Mouse (Mus musculus): ENCODE results near the gene Tax1bp3. TPM values are rescaled to one million over a fixed set of nuclear protein-coding genes. Genes with fewer than 3 reads are reported as not detected.
A peak's percentile ranks its signal among the peaks of the same experiment; 100 is the strongest.

The Tax1bp3 gene
- total RNA-seq, 4 experiments from 2014 or later: 9.9 to 12.1 (median 11.0) TPM

DNA sequence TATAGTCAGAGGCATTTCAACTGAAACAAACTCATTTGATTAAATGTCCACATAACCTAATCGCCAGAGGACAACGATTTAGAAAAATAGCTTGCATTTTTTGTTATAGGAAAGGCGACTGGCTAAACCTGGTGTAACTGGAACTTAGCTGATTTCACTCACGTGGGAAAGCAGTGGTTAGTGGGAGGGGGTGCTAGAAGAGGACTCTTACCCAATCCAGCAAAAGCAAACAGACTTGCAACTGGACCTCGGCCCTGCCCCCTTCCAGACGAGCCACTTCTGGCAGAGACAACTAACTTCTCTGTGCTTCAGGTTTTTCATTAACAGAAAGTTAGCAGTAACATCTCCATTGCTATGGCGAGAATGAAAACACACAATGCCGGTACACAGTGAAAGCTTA is 1.3 kb upstream of the Tax1bp3 start:
- DNase-seq (ENCODE audit: low spot score in 2 of 2): no peak

DNA sequence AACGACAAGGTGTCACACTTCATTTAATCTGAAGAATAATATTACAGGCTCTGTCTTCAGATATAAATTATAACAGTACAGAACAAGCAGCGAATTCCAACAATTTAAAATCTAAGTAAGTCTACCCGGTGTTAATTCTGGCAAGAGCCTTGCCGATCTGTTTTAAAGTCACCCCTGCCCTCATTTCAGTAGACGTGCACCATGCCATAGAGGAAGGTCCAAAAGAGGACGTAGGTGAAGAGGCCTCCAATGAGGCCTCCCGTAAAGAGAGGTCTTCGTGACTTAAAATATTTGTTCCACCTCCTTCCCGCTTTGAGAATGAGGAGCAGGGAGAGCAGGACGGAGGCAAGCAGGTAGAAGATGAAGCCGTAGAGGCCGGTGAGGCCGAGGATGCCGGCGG is 697 bp upstream of the Tax1bp3 start:
- DNase-seq (ENCODE audit: low spot score in 2 of 2): no peak

DNA sequence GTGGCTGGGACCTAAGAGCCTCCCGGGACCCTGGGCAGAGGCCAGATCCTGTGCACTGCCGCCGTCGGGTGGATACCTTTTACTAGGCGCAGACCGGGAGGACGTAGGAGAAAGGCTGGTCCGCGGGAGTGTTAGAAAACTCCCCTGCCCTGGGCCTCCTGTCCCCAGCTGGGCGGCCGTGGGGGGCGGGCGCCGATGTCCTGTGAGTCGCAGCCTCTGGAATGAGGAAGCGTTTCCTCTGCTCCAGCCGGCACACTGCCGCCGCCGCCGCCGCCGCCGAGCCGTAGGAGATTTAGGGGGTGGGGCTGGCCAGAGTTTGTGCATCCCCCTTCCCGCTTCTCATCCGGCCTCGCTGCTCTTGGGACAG is 609 bp downstream of the Tax1bp3 start:
- peak in 1 of 2 experiments; percentile 11 for DNase-seq (ENCODE audit: low spot score in 2 of 2)

DNA sequence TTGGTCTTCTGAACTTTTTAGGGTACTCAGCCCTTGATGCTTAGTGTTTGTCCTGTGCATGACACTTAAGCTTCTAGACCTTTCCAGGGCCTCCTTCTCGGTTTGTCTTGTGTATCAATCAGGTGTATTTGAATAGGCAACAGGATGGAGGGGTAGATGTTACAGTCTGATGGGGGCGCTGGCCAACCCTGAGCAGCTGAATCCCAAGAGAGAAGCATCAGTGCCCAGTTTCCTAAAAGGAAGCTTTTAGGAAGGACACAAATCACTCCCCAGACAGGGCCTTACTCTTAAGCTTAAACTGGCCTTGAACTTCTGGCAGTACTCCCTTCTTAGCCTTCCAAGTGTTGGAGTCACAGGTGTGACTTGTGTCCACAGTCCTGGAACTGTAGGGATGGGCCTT is 1.0 kb downstream of the Tax1bp3 start:
- DNase-seq (ENCODE audit: low spot score in 2 of 2): no peak

DNA sequence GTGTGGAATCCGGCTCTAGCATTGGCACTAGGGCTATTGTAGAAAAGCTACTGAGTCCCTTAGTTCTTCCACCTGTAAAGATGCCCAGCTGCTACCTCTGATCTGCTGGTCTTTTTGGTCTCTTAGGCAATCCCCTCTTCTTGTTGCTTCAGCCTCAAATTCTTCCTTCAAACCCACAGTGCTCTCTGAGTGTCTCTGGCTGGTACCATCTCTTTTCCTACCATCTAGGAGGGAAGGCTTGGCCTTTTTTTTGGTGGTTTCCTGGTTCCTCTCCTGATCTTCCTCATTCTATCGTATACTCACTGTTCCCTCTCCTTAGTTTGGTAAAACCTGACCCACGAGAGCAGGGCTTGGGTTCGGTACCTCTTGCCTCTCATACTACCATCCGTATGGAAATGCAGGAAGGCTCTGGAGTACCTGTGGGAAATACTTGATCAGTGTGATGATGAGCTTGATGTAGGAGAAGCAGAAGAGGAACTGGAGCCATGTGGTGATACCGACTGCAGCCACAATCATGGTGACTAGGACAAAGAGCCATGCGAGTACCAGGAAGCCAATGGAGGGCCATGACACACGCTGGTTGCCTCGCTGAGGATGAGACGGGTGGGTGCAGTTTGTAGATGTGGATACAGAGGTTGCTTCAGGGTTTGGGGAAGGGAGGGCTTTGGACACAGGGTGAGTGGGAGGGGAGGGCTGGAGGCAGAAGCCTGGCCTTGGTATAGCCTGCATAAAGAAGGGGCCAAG is 9.2 kb downstream of the Tax1bp3 start:
- no peak for DNase-seq (ENCODE audit: low spot score in 2 of 2)

DNA sequence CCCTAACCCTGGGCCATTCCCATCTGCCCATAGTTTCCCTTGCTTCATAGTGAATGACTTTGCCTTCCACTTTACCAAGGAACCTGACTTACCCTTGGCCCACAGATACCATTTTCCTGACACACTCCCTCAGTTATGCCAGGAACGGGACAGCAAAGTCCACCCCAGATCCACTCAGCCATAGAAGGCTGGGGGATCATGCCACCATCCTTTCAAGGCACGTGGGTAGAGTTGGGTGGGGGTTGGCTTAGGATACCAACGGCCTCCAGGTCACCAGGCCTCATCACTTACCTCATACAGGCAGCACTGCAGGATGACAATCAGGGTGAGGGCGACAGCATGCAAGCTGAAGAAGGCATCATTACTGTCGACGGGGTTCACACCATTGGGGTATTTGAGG is 10.3 kb downstream of the Tax1bp3 start:
- no peak for DNase-seq (ENCODE audit: low spot score in 2 of 2)

DNA sequence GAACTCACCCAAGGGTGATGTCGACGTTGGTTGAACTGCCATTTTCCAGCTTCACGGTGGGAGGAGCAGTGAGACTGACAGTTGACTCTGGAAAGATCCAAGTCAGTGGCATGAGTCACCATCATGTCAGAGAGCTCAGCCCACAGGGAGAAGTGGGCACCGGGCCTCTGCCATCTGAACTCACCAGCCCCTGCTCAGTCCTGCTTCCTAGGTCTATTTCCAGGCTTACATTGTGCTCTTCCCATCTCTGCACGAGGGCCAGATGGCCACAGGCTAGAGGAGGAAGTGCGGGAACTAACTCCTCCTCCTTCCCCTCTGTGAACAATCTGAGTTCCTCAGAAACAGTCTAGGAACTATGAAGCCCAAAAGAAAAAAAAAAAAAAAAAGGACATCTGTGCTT is 16.2 kb downstream of the Tax1bp3 start:
- DNase-seq (ENCODE audit: low spot score in 2 of 2): no peak

DNA sequence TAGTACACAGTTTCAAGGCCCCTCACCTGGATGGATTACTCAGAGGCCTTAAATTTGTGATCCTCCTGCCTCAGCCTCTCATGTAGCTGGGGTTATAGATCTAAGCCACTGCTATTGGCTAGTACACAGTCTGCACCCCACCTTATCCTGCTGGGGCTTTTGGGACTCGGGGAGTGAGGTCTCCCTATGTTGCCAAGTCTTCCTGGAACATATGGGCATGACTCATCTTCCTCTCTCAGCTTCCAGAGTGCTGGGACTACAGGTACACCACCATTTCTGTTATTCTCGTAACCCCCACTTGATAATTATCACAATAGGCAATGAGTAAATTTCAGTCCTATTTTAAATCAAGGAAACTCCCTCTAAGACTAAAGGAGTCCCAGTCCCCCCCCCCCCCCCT is 17.6 kb downstream of the Tax1bp3 start:
- DNase-seq (ENCODE audit: low spot score in 2 of 2): no peak

DNA sequence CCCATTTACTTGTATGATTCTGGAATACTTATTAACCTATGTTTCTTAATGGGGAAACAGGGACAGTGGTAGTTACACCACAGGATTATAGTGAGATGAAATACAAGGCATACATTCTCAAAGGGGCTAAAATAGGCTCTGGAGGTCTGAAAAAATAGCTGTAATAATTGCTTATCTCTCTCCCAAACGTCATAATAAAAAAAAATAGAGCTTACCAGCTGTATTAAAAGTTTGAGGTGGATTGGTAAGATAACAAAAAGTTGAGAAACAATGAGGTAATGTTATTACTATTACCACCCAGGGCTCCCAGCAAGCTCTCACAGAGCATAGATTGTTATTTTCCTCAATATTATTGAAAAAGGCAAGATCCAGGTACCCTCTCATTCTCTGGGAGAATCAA is 21.3 kb downstream of the Tax1bp3 start:
- no peak for DNase-seq (ENCODE audit: low spot score in 2 of 2)

DNA sequence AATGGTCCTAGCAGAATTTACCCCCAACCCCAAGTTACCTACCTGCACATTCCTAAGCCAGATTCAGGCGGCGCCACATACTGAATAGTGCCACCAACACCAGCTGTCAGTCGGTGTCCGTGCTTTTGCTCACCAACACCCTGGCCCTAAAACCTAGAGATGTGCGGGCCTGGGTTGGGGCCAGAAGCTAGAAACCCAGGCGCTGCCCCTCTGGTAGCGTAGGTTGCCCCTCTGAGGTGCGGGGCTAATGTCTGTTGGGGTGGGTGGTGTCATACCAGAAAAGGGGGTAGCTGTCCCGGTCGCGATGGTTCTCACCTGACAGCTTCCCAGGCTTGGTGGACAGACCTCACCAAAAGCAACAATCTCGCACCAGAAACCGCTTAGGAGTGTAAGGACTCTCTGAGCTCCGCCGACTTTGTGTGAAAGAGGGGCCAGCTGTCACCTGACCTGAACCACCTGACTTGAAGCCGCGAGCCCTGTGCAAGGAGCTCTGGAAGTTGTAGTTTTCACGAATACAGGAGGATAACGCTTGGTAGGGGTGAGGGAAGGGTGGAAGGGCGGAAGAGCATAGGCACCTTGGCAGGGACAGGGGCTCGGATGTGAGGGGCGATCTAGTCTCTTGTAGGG is 21.8 kb downstream of the Tax1bp3 start, which contains the start of gene Ctns:
Gene Ctns, minus strand, starts transcription at position 440 of the 627 bp plus-strand sequence.
- DNase-seq (ENCODE audit: low spot score in 2 of 2): peak in 1 of 2 experiments; percentile 89

DNA sequence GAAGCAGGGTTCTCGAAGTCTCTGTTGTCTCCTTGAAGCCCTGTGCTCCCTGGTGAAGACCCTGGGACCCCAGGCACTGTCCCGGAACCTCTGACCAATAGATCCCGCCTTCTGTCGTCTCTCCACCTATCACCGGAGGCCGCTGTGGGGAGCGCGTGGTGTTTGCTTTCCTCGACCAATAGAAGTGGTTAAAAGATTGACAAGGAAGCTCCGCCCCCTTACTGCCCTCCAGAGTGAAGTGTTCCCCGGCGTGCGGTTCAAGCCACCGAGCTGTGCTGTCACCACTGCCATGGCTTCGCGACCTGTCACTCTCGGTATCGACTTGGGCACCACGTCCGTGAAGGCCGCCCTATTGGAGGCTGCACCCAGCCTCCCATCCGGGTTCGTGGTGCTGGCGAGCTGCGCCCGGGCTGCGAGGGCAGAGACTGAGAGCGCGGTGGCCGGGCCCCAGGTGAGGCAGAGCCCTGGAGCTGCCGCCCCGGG is 22.4 kb downstream of the Tax1bp3 start, which contains the start of gene Shpk:
Gene Shpk, plus strand, starts transcription at position 231 of the 483 bp plus-strand sequence.
- peak; percentile 93 to 95 for DNase-seq (ENCODE audit: low spot score in 2 of 2)

DNA sequence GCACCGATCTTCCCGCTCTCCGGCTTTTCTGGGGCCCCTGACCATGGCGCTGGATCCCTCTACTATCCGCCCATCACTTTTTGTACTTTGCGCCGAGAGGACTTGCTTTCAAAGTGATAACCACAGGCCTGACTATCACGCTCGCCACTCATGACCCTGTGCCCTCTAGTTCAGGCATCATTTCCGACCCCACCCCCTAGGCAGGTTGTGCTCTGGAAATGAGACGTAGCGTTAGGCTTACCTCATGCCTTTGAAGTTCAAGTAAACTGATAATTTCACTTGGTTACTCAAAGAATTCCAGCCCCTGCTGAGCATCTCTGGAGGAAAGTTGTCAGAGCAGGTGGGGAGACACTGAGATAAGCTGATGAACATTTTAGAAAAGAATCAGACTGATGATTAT is 23.0 kb downstream of the Tax1bp3 start:
- no peak for DNase-seq (ENCODE audit: low spot score in 2 of 2)

DNA sequence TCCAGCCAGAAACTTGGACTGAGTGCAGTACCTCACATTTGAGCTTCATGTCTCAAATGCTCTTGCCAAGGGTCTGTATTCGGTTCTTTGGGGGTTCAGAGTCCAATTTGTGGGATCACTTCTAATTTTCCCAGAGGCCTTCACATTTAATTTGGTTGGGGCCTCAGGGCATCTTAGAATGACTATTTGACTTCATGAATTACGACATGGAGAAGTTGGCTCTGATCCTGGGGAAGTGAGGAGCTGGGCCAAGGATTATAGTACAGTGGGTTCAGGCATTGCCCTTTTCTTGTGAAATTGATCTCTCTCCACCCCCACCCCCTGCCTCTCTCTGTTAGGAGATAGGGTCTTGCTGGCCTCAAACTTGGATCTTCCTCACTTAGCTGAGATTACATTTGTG is 24.1 kb downstream of the Tax1bp3 start:
- DNase-seq (ENCODE audit: low spot score in 2 of 2): no peak

DNA sequence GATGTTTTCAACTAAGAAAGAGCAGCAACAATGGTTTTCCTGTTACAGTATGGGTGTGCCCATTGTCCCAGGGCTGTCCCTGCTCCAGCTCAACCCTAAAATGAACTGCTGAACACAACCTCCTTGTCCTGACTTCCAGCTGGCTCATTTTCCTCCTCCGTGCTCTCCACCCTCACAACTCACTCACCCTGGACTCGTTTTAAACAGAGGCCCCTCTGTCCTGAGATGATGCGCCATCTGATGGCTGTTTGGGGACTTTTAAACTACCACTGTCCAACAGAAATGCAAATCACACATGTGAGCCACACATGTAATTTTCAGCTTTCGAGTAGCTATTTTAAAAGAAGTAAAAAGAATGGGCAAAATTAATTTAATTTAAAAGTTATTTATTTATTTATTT is 24.7 kb downstream of the Tax1bp3 start:
- DNase-seq (ENCODE audit: low spot score in 2 of 2): no peak

DNA sequence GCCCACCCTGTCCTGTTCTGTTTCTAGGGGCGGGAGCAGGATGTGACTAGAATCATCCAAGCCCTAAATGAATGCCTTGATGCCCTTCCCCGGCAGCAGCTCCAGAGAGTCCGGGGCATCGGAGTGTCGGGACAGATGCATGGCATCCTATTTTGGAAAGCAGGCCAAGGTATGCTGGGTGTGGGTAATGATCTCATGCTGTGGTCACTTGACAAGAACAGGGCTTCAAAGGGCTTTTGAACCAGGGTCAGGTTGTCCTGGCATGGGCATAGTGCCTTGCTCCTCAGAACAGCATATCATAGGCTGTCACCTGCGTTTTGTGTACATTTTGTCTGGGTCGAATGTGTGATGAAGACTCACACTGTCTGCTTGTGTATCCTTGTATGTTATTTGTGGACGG is 27.0 kb downstream of the Tax1bp3 start:
- DNase-seq (ENCODE audit: low spot score in 2 of 2): no peak

DNA sequence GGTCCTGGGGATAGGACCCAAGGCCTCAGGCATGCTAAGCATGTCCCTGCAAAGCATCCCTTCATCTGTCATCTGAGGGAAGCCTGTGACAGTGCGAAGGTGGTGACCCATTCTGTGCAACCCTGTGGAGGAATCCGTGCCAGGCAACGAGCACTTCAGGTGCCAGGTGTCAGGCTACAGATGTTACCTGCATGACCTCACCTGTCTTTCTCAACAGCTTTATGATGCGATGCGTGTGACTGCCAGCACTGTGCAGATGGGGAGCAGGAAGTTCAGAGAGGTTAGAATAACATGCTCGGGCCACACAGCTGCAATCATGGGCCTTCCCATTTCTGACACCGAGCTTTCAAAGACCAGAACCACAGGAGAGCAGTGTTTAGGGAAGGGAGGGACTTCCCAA is 28.3 kb downstream of the Tax1bp3 start:
- DNase-seq (ENCODE audit: low spot score in 2 of 2): no peak

DNA sequence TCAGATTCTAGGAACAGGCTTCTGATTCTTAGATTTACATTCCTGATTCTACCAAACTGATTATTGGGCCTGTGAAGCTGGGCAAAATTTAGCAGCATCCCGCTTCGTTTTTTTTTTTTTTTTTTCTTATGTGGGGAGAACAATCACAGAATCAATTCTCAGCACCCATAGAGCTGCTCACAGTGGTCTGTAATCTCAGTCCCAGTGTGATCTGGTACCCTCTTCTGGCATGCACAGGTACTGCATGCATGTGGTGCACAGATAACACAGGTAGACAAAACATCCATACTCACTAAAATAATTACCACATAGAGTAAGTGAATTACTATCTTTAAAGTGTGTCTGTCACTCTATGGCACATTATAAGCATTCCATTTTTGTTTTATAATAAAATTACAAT is 30.7 kb downstream of the Tax1bp3 start:
- no peak for DNase-seq (ENCODE audit: low spot score in 2 of 2)

DNA sequence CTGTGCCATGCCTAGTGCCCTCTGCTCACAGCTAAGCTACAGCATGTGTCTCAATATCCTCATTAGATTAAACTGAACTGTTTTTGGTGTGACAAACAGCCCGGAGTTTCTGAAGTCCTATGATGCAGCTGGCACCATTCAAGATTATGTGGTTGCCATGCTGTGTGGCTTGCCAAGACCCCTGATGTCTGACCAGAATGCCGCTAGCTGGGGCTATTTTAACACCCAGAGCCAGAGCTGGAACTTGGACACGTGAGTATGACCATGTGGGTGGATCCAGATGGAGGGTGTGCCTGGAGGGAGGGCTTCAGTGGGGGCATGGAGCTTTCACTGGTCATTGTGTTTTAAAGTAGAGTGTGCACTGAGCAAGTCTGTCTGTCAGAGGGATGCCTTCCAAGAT is 37.1 kb downstream of the Tax1bp3 start:
- DNase-seq (ENCODE audit: low spot score in 2 of 2): no peak

DNA sequence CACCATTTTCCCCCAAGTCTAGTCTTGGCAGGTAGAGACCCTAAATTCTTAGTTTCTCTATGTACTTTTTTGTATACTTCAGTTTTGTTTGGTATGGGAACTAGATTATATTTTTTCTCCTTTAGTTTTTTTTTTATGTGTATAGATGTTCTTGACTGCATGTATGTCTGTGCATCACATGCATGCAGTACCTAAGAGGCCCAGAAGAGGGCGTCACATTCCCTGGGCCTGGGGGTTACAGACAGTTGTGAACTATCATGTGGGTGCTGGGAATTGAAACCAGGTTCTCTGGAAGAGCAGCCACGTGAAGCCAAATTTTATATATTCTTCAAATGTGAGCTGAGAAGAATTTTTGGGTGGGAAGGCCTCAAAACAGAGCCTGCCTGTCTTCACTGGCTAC is 42.8 kb downstream of the Tax1bp3 start:
- no peak for DNase-seq (ENCODE audit: low spot score in 2 of 2)

DNA sequence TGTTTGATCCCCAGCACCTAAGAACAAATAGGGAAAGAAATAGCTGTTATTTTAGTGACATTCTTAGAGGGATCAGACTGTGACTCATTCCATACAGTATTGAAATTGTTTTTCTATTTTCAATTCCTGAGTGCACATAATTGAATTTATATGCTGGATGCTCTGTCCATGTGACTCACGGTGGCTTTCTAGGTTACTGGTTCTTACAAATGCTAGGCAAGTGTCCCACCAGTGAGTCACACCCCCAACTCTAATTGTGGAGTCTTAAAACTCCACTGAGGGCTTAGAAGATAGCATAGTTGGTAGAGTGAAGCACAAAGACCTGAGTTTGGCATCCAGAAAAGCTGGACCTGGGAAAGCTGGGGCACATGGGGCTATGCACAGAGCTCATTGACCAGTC is 43.8 kb downstream of the Tax1bp3 start:
- DNase-seq (ENCODE audit: low spot score in 2 of 2): no peak

DNA sequence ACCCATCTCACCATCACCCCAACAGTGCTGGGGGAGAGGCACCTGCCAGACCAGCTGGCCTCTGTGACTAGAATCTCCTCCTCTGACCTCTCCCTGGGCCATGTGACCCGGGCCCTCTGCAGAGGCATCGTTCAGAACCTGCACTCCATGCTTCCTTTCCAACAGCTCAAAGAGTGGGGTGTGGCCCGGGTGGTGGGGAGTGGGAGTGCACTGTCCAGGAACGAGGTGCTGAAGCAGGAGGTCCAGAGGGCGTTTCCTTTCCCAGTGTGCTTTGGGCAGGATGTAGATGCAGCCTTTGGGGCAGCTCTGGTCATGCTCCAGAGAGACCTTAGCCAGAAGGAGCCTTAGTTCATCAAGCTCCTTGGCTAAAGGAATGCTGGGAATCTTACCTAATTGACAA is 46.0 kb downstream of the Tax1bp3 start:
- no peak for DNase-seq (ENCODE audit: low spot score in 2 of 2)

DNA sequence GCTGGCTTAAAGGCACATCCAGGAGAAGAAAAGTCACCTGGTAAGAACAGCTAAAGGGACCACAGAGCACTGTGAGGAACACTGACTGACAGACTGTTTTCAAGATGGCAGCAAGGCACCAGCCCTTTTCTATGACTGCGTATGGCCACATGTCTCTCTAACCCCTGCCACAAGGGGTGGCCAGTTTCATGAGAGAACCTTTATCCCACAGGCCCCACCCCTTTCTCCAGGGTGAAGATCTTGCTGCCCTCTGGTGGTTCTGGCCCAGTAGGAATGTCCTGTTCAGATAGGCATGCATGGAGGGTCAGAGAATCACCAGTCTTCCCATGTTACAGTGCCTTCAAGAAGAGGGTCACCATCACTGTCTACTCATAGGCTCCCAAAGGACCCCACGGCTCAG is 47.1 kb downstream of the Tax1bp3 start:
- no peak for DNase-seq (ENCODE audit: low spot score in 2 of 2)

DNA sequence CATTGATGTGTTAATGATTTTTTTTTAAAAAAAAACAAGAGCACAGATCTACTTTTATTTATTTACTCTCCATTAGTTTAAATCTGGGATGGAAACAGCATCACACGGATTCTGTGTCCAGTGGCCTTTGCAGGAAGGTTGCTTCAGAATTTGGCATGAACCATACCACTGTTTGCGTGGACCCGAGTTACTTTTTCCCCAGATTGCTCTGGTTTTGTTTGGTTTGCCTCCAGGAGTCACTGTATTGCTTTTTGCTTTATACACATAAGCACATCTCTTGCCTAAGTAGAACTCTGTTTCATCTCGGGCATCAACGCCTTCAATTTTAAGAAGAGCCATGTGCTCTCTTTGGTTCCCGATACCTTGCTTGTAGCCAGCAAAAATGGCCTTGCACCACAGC is 49.0 kb downstream of the Tax1bp3 start:
- DNase-seq (ENCODE audit: low spot score in 2 of 2): no peak

Measured in left cerebral cortex, adult 8-10 months (tissue).